Mouse (Mus musculus): Measurements from ENCODE around the gene 0610009B22Rik. TPM values are rescaled to one million over a fixed set of nuclear protein-coding genes. Genes with fewer than 3 reads are reported as not detected.

0610009B22Rik gene
- total RNA-seq, 1 experiment from 2014 or later = 18.5 TPM

GRCm38 (mm10) chr11:51646751-51647667 is 41.7 kb downstream of the 0610009B22Rik start:
- no peak; a peak in 1 of 4 replicates for ATAC-seq (replicated peaks in 1 of 2; ENCODE audit: insufficient read depth in 1 of 2, low FRiP score in 2 of 2, low TSS enrichment in 1 of 2, low read depth in 1 of 2, poor library complexity in 2 of 2, severe bottlenecking in 2 of 2)

- no peak for ATAC-seq (replicated peaks in 1 of 2; ENCODE audit: insufficient read depth in 1 of 2, low FRiP score in 2 of 2, low TSS enrichment in 1 of 2, low read depth in 1 of 2, poor library complexity in 2 of 2, severe bottlenecking in 2 of 2)
These were observed 42.4 kb downstream of the 0610009B22Rik start for GRCm38 (mm10) chr11:51646245-51646644.

GRCm38 (mm10) chr11:51645293-51645692 is 43.4 kb downstream of the 0610009B22Rik start:
- no peak for ATAC-seq (replicated peaks in 1 of 2; ENCODE audit: insufficient read depth in 1 of 2, low FRiP score in 2 of 2, low TSS enrichment in 1 of 2, low read depth in 1 of 2, poor library complexity in 2 of 2, severe bottlenecking in 2 of 2)

GRCm38 (mm10) chr11:51644217-51644616 is 44.5 kb downstream of the 0610009B22Rik start:
- peak; percentile 88 to 90 for ATAC-seq (replicated peaks in 1 of 2; ENCODE audit: insufficient read depth in 1 of 2, low FRiP score in 2 of 2, low TSS enrichment in 1 of 2, low read depth in 1 of 2, poor library complexity in 2 of 2, severe bottlenecking in 2 of 2)

GRCm38 (mm10) chr11:51643761-51644160 is 44.9 kb downstream of the 0610009B22Rik start:
- peak; percentile 29 to 38; a peak in 1 of 4 replicates for ATAC-seq (replicated peaks in 1 of 2; ENCODE audit: insufficient read depth in 1 of 2, low FRiP score in 2 of 2, low TSS enrichment in 1 of 2, low read depth in 1 of 2, poor library complexity in 2 of 2, severe bottlenecking in 2 of 2)

- no peak for ATAC-seq (replicated peaks in 1 of 2; ENCODE audit: insufficient read depth in 1 of 2, low FRiP score in 2 of 2, low TSS enrichment in 1 of 2, low read depth in 1 of 2, poor library complexity in 2 of 2, severe bottlenecking in 2 of 2)
These were observed 45.5 kb downstream of the 0610009B22Rik start for GRCm38 (mm10) chr11:51643202-51643601.

GRCm38 (mm10) chr11:51640748-51641147 is 47.9 kb downstream of the 0610009B22Rik start:
- no peak for ATAC-seq (replicated peaks in 1 of 2; ENCODE audit: insufficient read depth in 1 of 2, low FRiP score in 2 of 2, low TSS enrichment in 1 of 2, low read depth in 1 of 2, poor library complexity in 2 of 2, severe bottlenecking in 2 of 2)

GRCm38 (mm10) chr11:51638497-51638896 is 50.2 kb downstream of the 0610009B22Rik start:
- no peak for ATAC-seq (replicated peaks in 1 of 2; ENCODE audit: insufficient read depth in 1 of 2, low FRiP score in 2 of 2, low TSS enrichment in 1 of 2, low read depth in 1 of 2, poor library complexity in 2 of 2, severe bottlenecking in 2 of 2)

- peak; percentile 86 to 87 for ATAC-seq (replicated peaks in 1 of 2; ENCODE audit: insufficient read depth in 1 of 2, low FRiP score in 2 of 2, low TSS enrichment in 1 of 2, low read depth in 1 of 2, poor library complexity in 2 of 2, severe bottlenecking in 2 of 2)
These were observed 50.7 kb downstream of the 0610009B22Rik start for GRCm38 (mm10) chr11:51637971-51638414.

GRCm38 (mm10) chr11:51636323-51636684 is 52.4 kb downstream of the 0610009B22Rik start:
- peak; percentile 25 to 38; a peak in 3 of 4 replicates for ATAC-seq (replicated peaks in 1 of 2; ENCODE audit: insufficient read depth in 1 of 2, low FRiP score in 2 of 2, low TSS enrichment in 1 of 2, low read depth in 1 of 2, poor library complexity in 2 of 2, severe bottlenecking in 2 of 2)

GRCm38 (mm10) chr11:51635525-51636322 is 53.0 kb downstream of the 0610009B22Rik start, which contains the start of gene Rmnd5b:
Gene Rmnd5b (minus strand): TSS chr11:51635896.
- ATAC-seq (replicated peaks in 1 of 2; ENCODE audit: insufficient read depth in 1 of 2, low FRiP score in 2 of 2, low TSS enrichment in 1 of 2, low read depth in 1 of 2, poor library complexity in 2 of 2, severe bottlenecking in 2 of 2) = peak; percentile 13 to 47; a peak in 3 of 4 replicates

Other genes starting within 250 kb of the 0610009B22Rik start
- 13.7 and 22.3 TPM in 2 replicates for gene Phykpl, start 104.1 kb downstream of the 0610009B22Rik start, total RNA-seq (2017)
- gene Hnrnpab, start 82.0 kb downstream of the 0610009B22Rik start, total RNA-seq (2017) = 761 and 1,232 TPM in 2 replicates
- gene Nhp2, start 69.1 kb downstream of the 0610009B22Rik start, total RNA-seq (2017) = 64.8 and 83.2 TPM in 2 replicates
- gene Rmnd5b, start 53.0 kb downstream of the 0610009B22Rik start, total RNA-seq (2017) = 15.6 and 27.8 TPM in 2 replicates
- gene N4bp3, start 38.0 kb downstream of the 0610009B22Rik start, total RNA-seq (2017) = 5.7 and 8.4 TPM in 2 replicates
- gene D930048N14Rik, start 37.9 kb downstream of the 0610009B22Rik start, total RNA-seq (2017) = 0.25 TPM in 1 of 2 replicates, not detected in the other
- 7.1 and 8.4 TPM in 2 replicates for gene Sec24a, start 74.8 kb upstream of the 0610009B22Rik start, total RNA-seq (2017)
- 35.1 and 50.3 TPM in 2 replicates for gene Sar1b, start 74.8 kb upstream of the 0610009B22Rik start, total RNA-seq (2017)
- 16.3 and 17.0 TPM in 2 replicates for gene Jade2, start 168.8 kb upstream of the 0610009B22Rik start, total RNA-seq (2017)

All from hematopoietic stem cell, adult 5-6 weeks (primary cell).